Mouse (Mus musculus) CH12.LX (cell line): ENCODE measurements around the gene Cnnm3. TPM values are rescaled to one million over a fixed set of nuclear protein-coding genes. Genes with fewer than 3 reads are reported as not detected.

ENCODE experiments used
- DNase-seq: peaks from one replicate; pipeline ENCODE4 v3.0.0-alpha.2; 2013; ENCODE audit errors: extremely low read depth
- H3K27ac ChIP-seq: 2 replicates; pipeline ENCODE4 v1.5.1; 2012; ENCODE audit warnings: low read depth, mild to moderate bottlenecking, control low read depth, moderate library complexity; ENCODE audit not compliant: insufficient read depth
- H3K27me3 ChIP-seq: replicated peaks from 2 replicates; pipeline ENCODE3; 2012; ENCODE audit warnings: inconsistent platforms
- H3K36me3 ChIP-seq, 2 experiments: replicated peaks in 1 of 2; 2 replicates each; pipeline versions ENCODE3 to v1.6.1; 2012; ENCODE audit warnings: inconsistent platforms in 1 of 2, low read length in 1 of 2, mild to moderate bottlenecking in 1 of 2, mixed read lengths in 1 of 2, moderate library complexity in 1 of 2; ENCODE audit not compliant: control insufficient read depth in 1 of 2, insufficient read depth in 1 of 2
- H3K4me1 ChIP-seq, 2 experiments: 2 replicates each; pipeline ENCODE4 v1.6.1; 2012; ENCODE audit warnings: inconsistent platforms in 1 of 2, moderate library complexity in 1 of 2; ENCODE audit not compliant: insufficient read depth in 2 of 2, control insufficient read depth in 1 of 2
- H3K4me2 ChIP-seq: 2 replicates; pipeline ENCODE4 v1.6.1; 2012; ENCODE audit warnings: low read depth, mild to moderate bottlenecking, control low read depth; ENCODE audit not compliant: poor library complexity, insufficient read depth, severe bottlenecking
- H3K4me3 ChIP-seq, 3 experiments: fragments of 150-350 bp in 1 of 3; sonication (generic) in 1 of 3; replicated peaks in 1 of 3; 2 replicates each; pipeline versions ENCODE3 to v1.5.1; 2011 to 2012; ENCODE audit warnings: low read depth in 2 of 3, low read length in 2 of 3, mild to moderate bottlenecking in 2 of 3, moderate library complexity in 2 of 3, control low read depth in 1 of 3, improper control_type of control experiment in 1 of 3, inconsistent platforms in 1 of 3, mixed read lengths in 1 of 3; ENCODE audit not compliant: poor library complexity in 1 of 3
- H3K79me2 ChIP-seq: replicated peaks from 2 replicates; pipeline ENCODE4 v1.6.1; 2012; ENCODE audit warnings: mild to moderate bottlenecking, moderate library complexity; ENCODE audit not compliant: control insufficient read depth, poor library complexity, insufficient read depth, severe bottlenecking; ENCODE audit errors: extremely low read depth
- H3K9ac ChIP-seq: 2 replicates; pipeline ENCODE4 v1.6.1; 2012; ENCODE audit warnings: low read depth, mild to moderate bottlenecking, control low read depth, moderate library complexity; ENCODE audit not compliant: insufficient read depth
- H3K9me3 ChIP-seq: replicated peaks from 2 replicates; pipeline ENCODE3; 2012; ENCODE audit warnings: low read length, inconsistent platforms, mixed read lengths
- CHD2 ChIP-seq: IDR thresholded peaks from 2 replicates; pipeline ENCODE4 v1.6.1; 2011; ENCODE audit warnings: low read length, improper control_type of control experiment
- CTCF ChIP-seq, 2 experiments: IDR thresholded peaks in 1 of 2; conservative IDR thresholded peaks in 1 of 2; 2 replicates each; pipeline ENCODE4 v1.5.1; 2011 to 2012; ENCODE audit warnings: low read depth in 2 of 2, low read length in 2 of 2, improper control_type of control experiment in 1 of 2, inconsistent platforms in 1 of 2, mild to moderate bottlenecking in 1 of 2, moderate library complexity in 1 of 2
- E2F4 ChIP-seq: IDR thresholded peaks from 2 replicates; pipeline ENCODE4 v1.6.1; 2011; ENCODE audit warnings: low read depth, low read length, improper control_type of control experiment; ENCODE audit not compliant: insufficient replicate concordance
- ELF1 ChIP-seq: IDR thresholded peaks from 2 replicates; pipeline ENCODE4 v1.6.1; 2014; ENCODE audit warnings: low read depth, mild to moderate bottlenecking, inconsistent platforms, low read length, improper control_type of control experiment
- ETS1 ChIP-seq: conservative IDR thresholded peaks from 2 replicates; pipeline ENCODE4 v1.6.1; 2012; ENCODE audit warnings: low read depth, mild to moderate bottlenecking, inconsistent platforms, low read length, improper control_type of control experiment, moderate library complexity
- GABPA ChIP-seq: IDR thresholded peaks from 2 replicates; pipeline ENCODE4 v1.6.1; 2012; ENCODE audit warnings: low read depth, low read length, improper control_type of control experiment, inconsistent platforms; ENCODE audit not compliant: insufficient replicate concordance
- MAFK ChIP-seq: IDR thresholded peaks from 2 replicates; pipeline ENCODE4 v1.6.1; 2011; ENCODE audit warnings: low read length, improper control_type of control experiment; ENCODE audit not compliant: insufficient replicate concordance
- MAX ChIP-seq: IDR thresholded peaks from 2 replicates; pipeline ENCODE4 v1.6.1; 2011; ENCODE audit warnings: low read length, improper control_type of control experiment
- MAZ ChIP-seq: IDR thresholded peaks from 2 replicates; pipeline ENCODE4 v1.6.1; 2012; ENCODE audit warnings: low read depth, mild to moderate bottlenecking, inconsistent platforms, low read length, improper control_type of control experiment, moderate library complexity
- MEF2A ChIP-seq: IDR thresholded peaks from 2 replicates; pipeline ENCODE4 v1.6.1; 2014; ENCODE audit warnings: low read depth, mild to moderate bottlenecking, inconsistent platforms, low read length, improper control_type of control experiment, borderline replicate concordance
- NELFE ChIP-seq: IDR thresholded peaks from 2 replicates; pipeline ENCODE4 v1.6.1; 2011; ENCODE audit warnings: low read depth, low read length, improper control_type of control experiment
- POLR2A ChIP-seq: IDR thresholded peaks from 2 replicates; pipeline ENCODE4 v1.6.1; 2011; ENCODE audit warnings: low read depth, mild to moderate bottlenecking, improper control_type of control experiment, low read length
- POLR2AphosphoS2 ChIP-seq: IDR thresholded peaks from 2 replicates; pipeline ENCODE4 v1.6.1; 2011; ENCODE audit warnings: low read depth, low read length, improper control_type of control experiment
- RAD21 ChIP-seq: IDR thresholded peaks from 2 replicates; pipeline ENCODE4 v1.6.1; 2011; ENCODE audit warnings: low read depth, mild to moderate bottlenecking, low read length, improper control_type of control experiment, moderate library complexity
- RCOR1 ChIP-seq: conservative IDR thresholded peaks from 2 replicates; pipeline ENCODE4 v1.6.1; 2012; ENCODE audit warnings: low read depth, mild to moderate bottlenecking, inconsistent platforms, low read length, improper control_type of control experiment
- SIN3A ChIP-seq: IDR thresholded peaks from 2 replicates; pipeline ENCODE4 v1.6.1; 2012; ENCODE audit warnings: low read length, improper control_type of control experiment, inconsistent platforms
- SMC3 ChIP-seq: IDR thresholded peaks from 2 replicates; pipeline ENCODE4 v1.6.1; 2011; ENCODE audit warnings: low read depth, low read length, improper control_type of control experiment
- TBP ChIP-seq: conservative IDR thresholded peaks from 2 replicates; pipeline ENCODE4 v1.6.1; 2011; ENCODE audit warnings: low read depth, low read length, improper control_type of control experiment
- USF1 ChIP-seq: IDR thresholded peaks from 2 replicates; pipeline ENCODE4 v1.6.1; 2014; ENCODE audit warnings: low read depth, mild to moderate bottlenecking, inconsistent platforms, low read length, improper control_type of control experiment
- USF2 ChIP-seq: conservative IDR thresholded peaks from 2 replicates; pipeline ENCODE4 v1.6.1; 2011; ENCODE audit warnings: low read depth, low read length, improper control_type of control experiment
- ZKSCAN1 ChIP-seq: IDR thresholded peaks from 2 replicates; pipeline ENCODE4 v1.6.1; 2012; ENCODE audit warnings: low read depth, inconsistent platforms, low read length, improper control_type of control experiment, borderline replicate concordance
- ZNF384 ChIP-seq: IDR thresholded peaks from 2 replicates; pipeline ENCODE4 v1.6.1; 2012; ENCODE audit warnings: low read depth, low read length, improper control_type of control experiment, inconsistent platforms
- dilution Hi-C: fragments of 300-500 bp; cut with MboI; formaldehyde crosslinking; loops from 2 replicates; pipeline ENCODE4 v1.14.3; 2020; ENCODE audit warnings: low sequenced_read_pairs; ENCODE audit not compliant: extremely low pct_unique_long_range_greater_than_20kb, extremely low pct_ligation_motif_present
- in situ Hi-C: fragments of 300-500 bp; cut with MboI; formaldehyde crosslinking; loops from 3 replicates; pipeline ENCODE4 v1.14.3; 2019; ENCODE audit warnings: low sequenced_read_pairs, low pct_ligation_motif_present, low pct_unique_long_range_greater_than_20kb, mixed read lengths
- polyA plus RNA-seq: library from polyadenylated mRNA; unstranded; fragments of >175 nt; gene quantifications from 2 replicates; pipeline ENCODE4 v1.2.1, GENCODE M21; 2012; ENCODE audit warnings: low read depth; ENCODE audit not compliant: insufficient read length
- total RNA-seq, 2 experiments: library from RNA; depleted of rRNA; stranded (reverse); fragments of 300-350 nt in 1 of 2; fragments of >200 nt in 1 of 2; gene quantifications; 2 replicates each; pipeline ENCODE4 v1.2.3; 2012 to 2014

Cnnm3 gene
- total and polyA plus RNA-seq, 3 experiments, result 3.0 to 9.2 (median 8.8) TPM

DNA sequence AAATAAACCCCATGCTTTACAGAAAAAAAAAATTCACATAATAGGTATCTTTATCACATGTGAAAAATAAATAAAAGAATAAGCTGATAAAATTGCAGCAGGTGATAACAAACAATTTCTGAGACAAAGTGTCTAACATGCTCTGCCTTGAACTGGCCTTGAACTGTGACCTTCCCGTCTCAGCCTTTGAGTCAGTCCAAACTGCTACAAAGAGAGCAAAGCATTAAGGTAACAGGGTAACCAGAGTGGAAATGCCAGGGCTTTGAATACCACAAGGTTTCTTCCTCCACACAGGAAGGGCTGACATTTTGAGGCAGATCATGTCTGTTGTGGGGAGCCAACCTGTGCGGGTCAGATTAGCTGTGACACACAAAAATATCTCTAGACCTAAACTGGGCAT lies 33.7 kb downstream of the Cnnm3 start:
- no peak for TF ChIP-seq CTCF (conservative IDR thresholded peaks at IDR 0.05 in 1 of 2, IDR thresholded peaks at IDR 0.05 in 1 of 2; ENCODE audit: low read depth in 2 of 2, low read length in 2 of 2)
- TF ChIP-seq NELFE, result no peak
- no peak for TF ChIP-seq RAD21
- no peak for TF ChIP-seq USF1
- TF ChIP-seq E2F4, result no peak
- TF ChIP-seq SIN3A, result no peak
- no peak for TF ChIP-seq RCOR1
- no peak for TF ChIP-seq USF2
- no peak for TF ChIP-seq POLR2A
- no peak for TF ChIP-seq POLR2AphosphoS2
- no peak for TF ChIP-seq MAFK
- TF ChIP-seq MAX, result no peak
- TF ChIP-seq ZKSCAN1, result no peak
- TF ChIP-seq MAZ, result no peak
- Histone ChIP-seq H3K27me3 (no peaks in the 10 kb centered on the region), H3K4me2 (peak overlapping the region; percentile 22; the same call in 1 of the 2 replicates), H3K27ac (no peak overlapping the region), H3K4me1 (peaks cover 2 to 10% of the 10 kb centered on the region in 2 experiments; a peak in 3 of 4 replicates), H3K36me3 (peaks cover 34 to 55% of the 10 kb centered on the region in 2 experiments), H3K4me3 (no peak overlapping the region), H3K9ac (no peak overlapping the region), H3K79me2 (no peaks in the 10 kb centered on the region), H3K9me3 (no peaks in the 10 kb centered on the region)
- no peak for DNase-seq
- dilution Hi-C loops, result no loop called here
- in situ Hi-C loops, result no loop called here

GRCm38 (mm10) chr1:36545845-36546600 lies 34.4 kb downstream of the Cnnm3 start:
- dilution Hi-C loops, result no loop called here
- TF ChIP-seq MEF2A (no peak), MAFK (peak; percentile 37; the same call in 1 of the 2 replicates), GABPA (no peak), CTCF (conservative IDR thresholded peaks at IDR 0.05 in 1 of 2, IDR thresholded peaks at IDR 0.05 in 1 of 2; ENCODE audit: low read depth in 2 of 2, low read length in 2 of 2) (peak in 1 of 2 experiments; percentile 71; a peak in 2 of 4 replicates), TBP (peak; percentile 94), RAD21 (peak; percentile 20), POLR2A (0 out of 2 replicates have a peak, but pooled peaks have one; percentile 18), SMC3 (peak; percentile 7; the same call in 1 of the 2 replicates), CHD2 (no peak), ZNF384 (peak; percentile 41; the same call in 1 of the 2 replicates), ETS1 (no peak), ELF1 (0 out of 2 replicates have a peak, but pooled peaks have one; percentile 19)
- Histone ChIP-seq H3K4me2 (peak overlapping the region; percentile 80), H3K27ac (0 out of 2 replicates have a peak overlapping the region, but pooled peaks have one; percentile 11), H3K9ac (peak overlapping the region; percentile 42), H3K4me1 (peaks cover 2 to 10% of the 10 kb centered on the region in 2 experiments; a peak in 3 of 4 replicates), H3K4me3 (peak overlapping the region; percentile 66 to 81 (median 72)), H3K79me2 (no peaks in the 10 kb centered on the region), H3K36me3 (peaks cover 29 to 55% of the 10 kb centered on the region in 2 experiments), H3K9me3 (no peaks in the 10 kb centered on the region), H3K27me3 (no peaks in the 10 kb centered on the region)
- DNase-seq, result peak; percentile 66
- in situ Hi-C loops, result no loop called here
